Mouse (Mus musculus): Measurements from ENCODE around the gene E2f8. TPM values are rescaled to one million over a fixed set of nuclear protein-coding genes. Genes with fewer than 3 reads are reported as not detected.

The E2f8 gene
- total RNA-seq, 2 experiments from 2014 or later = 4.7 to 4.8 TPM

DNA sequence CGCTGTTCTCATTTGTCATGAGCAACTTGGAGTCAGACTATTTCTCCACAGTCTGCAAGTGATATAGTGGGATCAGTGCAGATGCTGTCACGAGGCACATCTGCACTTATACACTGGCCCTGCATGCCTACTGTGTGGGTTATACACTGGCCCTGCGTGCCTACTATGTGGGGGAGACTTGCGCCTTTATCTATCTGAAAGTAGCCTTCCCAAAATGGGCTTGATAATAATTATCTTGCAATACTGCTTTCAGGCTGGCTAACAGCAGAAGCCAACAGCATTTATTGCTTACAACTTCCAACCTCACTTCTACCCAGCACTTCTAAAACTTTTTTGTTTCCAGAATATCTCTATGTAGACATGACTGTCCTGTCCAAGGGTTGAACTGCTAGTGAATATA, 19.6 kb downstream of the E2f8 start:
- intact Hi-C loops (cut with DNase I) = no loop called here
- no peak for DNase-seq

- intact Hi-C loops (cut with DNase I) = no loop called here
- DNase-seq = no peak
Measured at GRCm38 (mm10) chr7:48860948-48861347, 20.4 kb downstream of the E2f8 start.

DNA sequence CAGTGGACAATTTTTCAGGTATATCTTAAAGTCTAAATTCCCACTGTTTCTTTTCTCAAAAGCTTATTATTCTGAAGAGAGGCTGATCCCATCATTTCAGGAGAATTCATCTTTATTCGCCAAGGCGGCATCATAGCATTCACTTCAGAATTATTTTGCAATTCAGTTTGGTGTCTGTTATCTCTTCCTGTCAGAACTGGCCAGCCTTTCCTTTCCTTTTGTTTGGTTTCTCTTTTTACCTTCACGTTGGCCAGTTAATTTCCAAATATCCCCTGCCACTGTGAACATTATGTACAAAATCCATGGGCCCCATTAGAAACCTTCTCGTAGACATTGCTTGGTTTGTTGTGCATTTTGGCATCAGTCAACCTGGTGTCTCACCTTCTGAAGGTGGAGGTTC, 22.0 kb downstream of the E2f8 start:
- intact Hi-C loops (cut with DNase I) = no loop called here
- DNase-seq = no peak

DNA sequence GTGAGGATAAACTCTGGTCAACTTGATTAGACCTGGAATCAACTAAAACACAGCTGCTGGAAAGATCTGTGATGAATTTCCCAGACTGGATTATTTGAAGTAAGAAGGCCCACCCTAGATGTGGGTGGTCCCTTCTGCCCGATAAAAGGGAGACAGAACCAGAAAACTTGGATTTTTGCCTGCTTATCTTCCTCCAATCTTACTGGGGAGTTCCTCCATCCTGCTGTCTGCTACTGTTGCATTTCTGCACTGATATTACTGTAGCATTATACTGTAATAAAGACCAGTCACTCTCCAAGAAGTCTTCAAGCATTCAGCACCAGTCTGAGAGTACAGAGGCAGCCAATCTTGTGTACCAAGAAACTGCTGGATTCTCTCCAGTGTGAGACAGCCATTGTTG, 23.1 kb downstream of the E2f8 start:
- intact Hi-C loops (cut with DNase I) = no loop called here
- DNase-seq = no peak

DNA sequence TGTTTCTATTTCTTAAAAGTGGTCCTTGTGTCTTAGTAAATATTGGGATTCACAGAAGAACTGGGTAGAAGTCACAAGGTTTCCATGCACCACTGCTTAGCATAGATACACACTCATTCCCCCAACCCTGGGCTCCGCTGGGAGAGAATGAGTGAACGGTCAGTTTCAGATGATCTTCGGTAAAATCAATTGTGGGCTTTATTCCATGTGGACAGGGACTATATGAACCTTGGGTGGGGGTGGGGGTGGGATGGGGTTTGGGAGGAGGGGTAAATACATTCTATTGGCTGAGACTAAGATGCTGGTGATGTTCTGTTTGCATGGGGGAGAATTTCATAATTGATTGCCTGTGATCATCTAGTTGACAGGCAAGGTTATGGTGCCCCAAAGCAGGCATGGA, 25.9 kb downstream of the E2f8 start:
- intact Hi-C loops (cut with DNase I) = no loop called here
- DNase-seq = no peak

- DNase-seq = peak in 1 of 2 experiments; percentile 62
- intact Hi-C loops (cut with DNase I) = no loop called here
Measured at GRCm38 (mm10) chr7:48853496-48853895, 27.9 kb downstream of the E2f8 start.

- intact Hi-C loops (cut with DNase I) = no loop called here
- no peak for DNase-seq
Measured at GRCm38 (mm10) chr7:48851529-48852104, 29.8 kb downstream of the E2f8 start.

DNA sequence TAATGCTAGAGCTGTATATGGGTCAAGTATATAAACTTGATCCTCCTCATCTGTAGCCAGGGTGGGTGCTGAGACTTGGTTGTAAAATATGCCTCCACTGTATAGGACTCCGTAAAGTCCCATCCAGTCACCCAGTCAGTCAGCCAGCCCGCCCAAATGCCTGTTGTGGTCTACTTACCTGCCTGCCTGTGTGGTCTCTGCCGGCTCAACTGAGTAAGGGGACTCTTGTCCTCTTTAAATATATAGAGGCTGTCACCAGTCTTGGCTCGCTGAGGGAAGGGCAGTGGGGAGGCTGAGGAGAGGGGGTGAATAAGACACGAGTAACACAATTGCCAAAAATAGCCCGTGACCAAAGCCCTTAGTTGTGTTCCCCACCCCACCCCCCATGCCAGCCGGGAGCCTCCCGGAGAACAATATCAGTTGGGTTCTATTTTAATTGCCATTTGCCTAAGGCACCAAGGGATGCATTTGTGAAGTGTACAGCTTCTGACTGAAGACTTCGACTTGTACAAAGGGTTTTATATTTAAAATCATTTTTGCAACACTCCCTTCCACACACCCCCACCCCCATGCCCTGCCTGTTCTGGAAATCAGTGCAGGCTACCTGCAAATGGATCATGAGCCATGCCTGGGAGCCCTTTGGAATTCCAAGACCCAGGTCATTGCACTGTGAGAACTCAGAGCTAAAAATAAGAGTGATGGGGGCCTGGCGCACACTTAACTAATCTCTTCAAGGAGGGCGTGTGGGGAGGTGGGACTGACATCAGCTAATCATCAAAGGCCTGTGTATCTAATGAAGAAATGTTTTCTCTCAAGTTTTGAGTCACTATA, 33.4 kb downstream of the E2f8 start, which contains the start of gene Csrp3:
Gene Csrp3, minus strand, starts transcription at position 214 of the 831 bp plus-strand sequence.
- DNase-seq = peak; percentile 82 to 86
- intact Hi-C loops (cut with DNase I) = no loop called here

GRCm38 (mm10) chr7:48846755-48847154, 34.6 kb downstream of the E2f8 start:
- peak; percentile 80 to 83 for DNase-seq
- intact Hi-C loops (cut with DNase I) = no loop called here

DNA sequence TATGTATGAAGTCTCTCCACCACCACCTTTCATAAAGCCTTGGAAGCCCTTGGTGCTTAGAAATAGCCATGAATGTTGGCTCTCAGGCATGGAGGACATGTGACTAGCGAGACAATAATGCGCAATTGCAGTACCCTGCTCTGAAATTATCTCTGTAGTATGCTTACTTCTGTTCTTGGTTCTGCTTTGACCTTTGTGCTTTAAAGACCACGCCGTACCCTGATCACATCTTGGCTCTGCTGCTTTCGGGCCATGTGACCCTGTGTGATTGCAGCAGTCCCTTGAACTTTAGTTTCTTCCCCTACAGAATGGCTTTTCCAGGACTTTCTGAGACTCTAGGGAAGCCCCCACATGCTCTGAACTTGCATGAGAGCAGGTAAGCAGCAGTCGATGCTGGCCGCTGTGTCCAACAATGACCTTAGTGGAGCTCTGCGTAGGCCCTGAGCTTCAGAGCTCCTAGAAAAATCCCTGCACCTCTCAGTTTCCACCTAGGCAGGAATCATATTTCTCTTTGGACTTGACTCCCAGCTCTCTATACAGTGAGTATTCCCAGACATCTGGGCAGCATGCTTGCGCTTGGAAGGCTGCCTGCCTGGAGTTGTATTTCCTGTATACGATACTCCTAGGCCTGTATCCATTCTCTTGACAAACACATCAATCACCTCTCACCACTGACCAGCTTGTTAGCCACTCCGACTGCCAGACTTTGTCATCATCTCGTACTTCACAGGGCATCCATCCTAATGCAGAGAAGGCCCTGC, 36.0 kb downstream of the E2f8 start:
- intact Hi-C loops (cut with DNase I) = no loop called here
- peak in 1 of 2 experiments; percentile 52 for DNase-seq

GRCm38 (mm10) chr7:48843541-48843940, 37.9 kb downstream of the E2f8 start:
- DNase-seq = no peak
- intact Hi-C loops (cut with DNase I) = loop anchor here (5.0 kb wide), 1 partner anchor 34 kb away; no protein-coding TSS in a partner anchor

DNA sequence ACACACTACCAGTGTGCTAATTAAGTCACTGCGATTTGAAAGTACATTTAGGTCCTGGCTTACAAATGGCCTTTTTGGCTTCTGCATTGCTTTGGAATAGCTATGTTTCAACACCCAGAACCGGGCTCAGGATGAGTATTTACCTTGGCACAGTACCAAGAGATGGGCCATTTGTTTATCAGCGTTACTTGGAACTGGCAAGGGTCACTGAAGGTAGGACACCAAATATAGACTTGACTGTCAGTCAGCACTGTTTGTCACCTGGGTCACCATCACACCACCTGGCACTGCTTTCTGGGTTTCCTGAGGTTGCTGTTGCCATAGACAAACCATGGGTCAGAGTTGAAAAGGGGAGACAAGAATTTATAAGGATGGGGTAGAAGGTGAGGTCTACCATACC, 39.0 kb downstream of the E2f8 start:
- peak; percentile 58 to 74 for DNase-seq
- intact Hi-C loops (cut with DNase I) = loop anchor here (5.0 kb wide), 1 partner anchor 35 kb away; no protein-coding TSS in a partner anchor

DNA sequence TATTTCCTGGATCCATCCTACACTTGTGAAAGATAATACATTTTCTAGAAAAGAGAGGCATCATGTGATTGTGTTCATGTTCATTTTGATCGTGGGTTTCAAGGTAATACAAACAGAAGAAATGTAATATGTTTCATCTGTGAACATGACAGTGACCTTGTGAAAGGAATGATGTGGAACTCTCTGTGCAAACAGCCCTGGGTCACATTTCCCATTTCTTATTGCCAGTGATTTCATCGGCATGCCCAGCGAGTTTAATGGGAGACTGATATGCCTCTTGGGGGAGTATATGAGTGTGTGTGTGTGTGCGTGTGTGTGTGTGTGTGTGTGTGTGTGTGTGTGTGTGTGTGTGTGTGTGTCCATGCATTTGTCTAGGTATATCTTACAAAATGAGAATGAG, 39.9 kb downstream of the E2f8 start:
- intact Hi-C loops (cut with DNase I) = loop anchor here (5.0 kb wide), 1 partner anchor 36 kb away; no protein-coding TSS in a partner anchor
- no peak for DNase-seq

GRCm38 (mm10) chr7:48840545-48840944, 40.9 kb downstream of the E2f8 start:
- intact Hi-C loops (cut with DNase I) = loop anchor here (5.0 kb wide), 1 partner anchor 37 kb away; no protein-coding TSS in a partner anchor
- no peak for DNase-seq

DNA sequence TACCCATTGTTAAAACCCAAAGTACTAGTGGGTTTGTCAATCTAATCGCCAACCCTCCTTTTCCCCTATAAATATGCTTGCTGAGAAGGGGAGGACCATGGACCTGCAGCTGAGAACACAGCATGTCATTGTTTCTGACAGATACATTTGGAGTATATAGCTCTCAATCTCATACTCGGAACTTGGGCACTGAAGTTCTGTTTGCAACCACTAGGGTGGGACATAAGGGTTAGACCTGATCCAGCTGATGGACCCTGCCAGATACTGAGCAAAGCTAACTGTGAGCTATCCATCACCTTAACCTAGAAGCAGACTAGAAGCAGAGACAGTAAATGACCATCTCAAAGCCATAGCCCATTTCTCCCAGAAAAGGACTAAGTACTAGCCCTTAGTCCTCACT, 43.0 kb downstream of the E2f8 start:
- intact Hi-C loops (cut with DNase I) = no loop called here
- no peak for DNase-seq

- intact Hi-C loops (cut with DNase I) = no loop called here
- DNase-seq = no peak
Measured at GRCm38 (mm10) chr7:48836949-48837348, 44.4 kb downstream of the E2f8 start.

GRCm38 (mm10) chr7:48834989-48835626, 46.3 kb downstream of the E2f8 start:
- no peak for DNase-seq
- intact Hi-C loops (cut with DNase I) = no loop called here

GRCm38 (mm10) chr7:48834371-48834970, 46.9 kb downstream of the E2f8 start:
- peak in 1 of 2 experiments; percentile 41 for DNase-seq
- intact Hi-C loops (cut with DNase I) = no loop called here

DNA sequence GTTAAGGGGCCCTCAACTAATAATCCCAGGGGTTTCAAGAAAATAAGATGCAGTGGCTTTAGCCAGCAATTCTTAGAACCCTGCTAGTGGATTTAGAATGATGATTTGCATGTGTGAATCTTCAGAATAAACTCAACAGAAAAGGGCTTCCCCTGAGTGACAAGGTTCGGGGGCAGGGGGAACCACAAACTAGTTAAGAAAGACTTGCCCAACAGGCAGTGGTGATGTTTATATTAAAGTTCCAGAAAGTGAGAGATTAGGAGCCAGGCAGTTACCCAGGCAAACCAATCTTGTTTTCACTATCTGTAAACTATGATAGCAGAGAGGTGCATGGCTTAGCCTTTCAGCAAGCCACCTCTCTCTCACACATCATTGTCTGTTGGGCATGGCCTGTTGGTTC, 48.7 kb downstream of the E2f8 start:
- intact Hi-C loops (cut with DNase I) = no loop called here
- no peak for DNase-seq

- peak; percentile 56 to 58 for DNase-seq
- intact Hi-C loops (cut with DNase I) = no loop called here
Measured at GRCm38 (mm10) chr7:48830395-48830794, 51.0 kb downstream of the E2f8 start.

All from heart, postnatal 10 days (tissue).